Mouse (Mus musculus) C2C12 (cell line): Measurements from ENCODE around the gene Prokr2. TPM values are rescaled to one million over a fixed set of nuclear protein-coding genes. Genes with fewer than 3 reads are reported as not detected.
"Not testable (repeated sequence)": the region's sequence is repeated elsewhere in the genome, so short reads cannot be mapped to it uniquely, and the experiment has no call there.

Experiments
- H3K27me3 ChIP-seq: one replicate; pipeline ENCODE4 v1.6.1; 2011; ENCODE audit not compliant: control insufficient read depth, insufficient read depth, insufficient read length
- H3K36me3 ChIP-seq: one replicate; pipeline ENCODE4 v1.6.1; 2011; ENCODE audit not compliant: control insufficient read depth, insufficient read depth
- H3K4me3 ChIP-seq: one replicate; pipeline ENCODE4 v1.5.1; 2011; ENCODE audit warnings: mild to moderate bottlenecking, control low read depth; ENCODE audit not compliant: poor library complexity, insufficient read depth, severe bottlenecking
- H3K79me2 ChIP-seq: one replicate; pipeline ENCODE4 v1.6.1; 2011; ENCODE audit not compliant: control insufficient read depth, insufficient read depth
- H3K79me3 ChIP-seq: one replicate; pipeline ENCODE4 v1.6.1; 2011; ENCODE audit warnings: low read depth, control low read depth
- H3ac ChIP-seq: one replicate; pipeline ENCODE3; 2011; ENCODE audit warnings: low read depth; ENCODE audit not compliant: control insufficient read depth, insufficient read length
- CEBPB ChIP-seq: IDR thresholded peaks from one replicate; pipeline ENCODE4 v1.6.1; 2011; ENCODE audit warnings: low read depth, mild to moderate bottlenecking, control low read depth, moderate library complexity
- CTCF ChIP-seq: IDR thresholded peaks from one replicate; pipeline ENCODE4 v1.5.1; 2011; ENCODE audit not compliant: control insufficient read depth, insufficient read depth, insufficient read length
- FOSL1 ChIP-seq: IDR thresholded peaks from one replicate; pipeline ENCODE4 v1.8.0; 2011; ENCODE audit warnings: mild to moderate bottlenecking, low read length; ENCODE audit not compliant: poor library complexity, insufficient read depth, severe bottlenecking
- MAX ChIP-seq: IDR thresholded peaks from one replicate; pipeline ENCODE4 v1.6.1; 2011; ENCODE audit warnings: mild to moderate bottlenecking, control low read depth
- MYOD1 ChIP-seq: IDR thresholded peaks from one replicate; pipeline ENCODE4 v1.6.1; 2011; ENCODE audit warnings: low read depth; ENCODE audit not compliant: control insufficient read depth, insufficient read length
- MYOG ChIP-seq: IDR thresholded peaks from one replicate; pipeline ENCODE4 v1.6.1; 2011; ENCODE audit not compliant: control insufficient read depth, insufficient read length; ENCODE audit errors: extremely low read depth
- USF1 ChIP-seq: IDR thresholded peaks from one replicate; pipeline ENCODE4 v1.6.1; 2011; ENCODE audit warnings: low read depth, mild to moderate bottlenecking, control low read depth, moderate library complexity
- polyA plus RNA-seq: library from polyadenylated mRNA; unstranded; fragments of >200 nt; fragmentation: generic; extraction: Trizol; gene quantifications from one replicate; pipeline ENCODE4 v1.2.1, GENCODE M21; 2012; ENCODE audit warnings: missing spikeins

The Prokr2 gene
- polyA plus RNA-seq, 1 experiment, result not detected

GRCm38 (mm10) chr2:132290808-132291207 is 94.4 kb downstream of the Prokr2 start:
- Histone ChIP-seq H3K36me3 (peaks cover 18% of the 10 kb centered on the region), H3ac (no peak overlapping the region), H3K4me3 (no peak overlapping the region), H3K27me3 (no peaks in the 10 kb centered on the region), H3K79me2 (peaks cover 72% of the 10 kb centered on the region), H3K79me3 (peaks cover 31% of the 10 kb centered on the region)
- no peak for TF ChIP-seq MAX
- TF ChIP-seq USF1, result no peak
- no peak for TF ChIP-seq MYOG
- no peak for TF ChIP-seq CEBPB
- no peak for TF ChIP-seq FOSL1
- TF ChIP-seq CTCF, result no peak
- TF ChIP-seq MYOD1, result no peak

DNA sequence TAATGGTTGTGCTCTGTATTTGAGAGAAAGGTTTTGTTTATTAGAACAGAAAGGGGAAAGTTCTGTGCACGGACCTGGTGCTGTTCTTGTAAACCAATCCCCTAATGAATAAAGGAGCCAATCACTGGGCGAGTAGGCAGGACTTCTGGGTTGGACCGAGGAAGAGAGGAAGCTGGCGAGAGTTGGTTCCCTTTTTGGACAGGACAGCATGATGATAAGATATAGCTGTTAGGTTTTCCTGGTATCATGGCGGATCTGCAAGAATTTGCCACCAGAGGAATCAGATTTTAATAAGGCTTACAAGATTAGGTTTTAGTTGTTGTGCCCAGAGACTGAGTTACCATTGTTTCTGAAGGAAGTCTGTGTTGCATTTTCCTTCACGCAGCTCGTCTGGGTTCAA is 96.0 kb downstream of the Prokr2 start:
- H3ac ChIP-seq, H3K4me3 ChIP-seq, H3K27me3 ChIP-seq, H3K36me3 ChIP-seq: not testable (repeated sequence)
- Histone ChIP-seq H3K79me2 (peaks cover 88% of the 10 kb centered on the region), H3K79me3 (peaks cover 34% of the 10 kb centered on the region)

Other genes with a start within 250 kb of the Prokr2 start
- gene Slc23a2, start 240.3 kb downstream of the Prokr2 start, polyA plus RNA-seq, result 12.0 TPM
- gene Tmem230, start 137.6 kb downstream of the Prokr2 start, polyA plus RNA-seq, result 29.1 TPM
- 228 TPM for gene Pcna, start 132.1 kb downstream of the Prokr2 start, polyA plus RNA-seq
- gene Cds2, start 122.3 kb downstream of the Prokr2 start, polyA plus RNA-seq, result 13.4 TPM
- gene Gpcpd1, start 202.3 kb upstream of the Prokr2 start, polyA plus RNA-seq, result 2.4 TPM